Mouse (Mus musculus) cerebellum, adult 18-20 months (tissue): ENCODE data around the gene Mpi.

ENCODE experiments used
- DNase-seq, 2 experiments: peaks; one replicate each; pipeline ENCODE4 v3.0.0; 2021

Gene Mpi

GRCm38 (mm10) chr9:57560861-57561710 is 8.5 kb upstream of the Mpi start, which contains the start of gene Scamp2:
Gene Scamp2, plus strand, starts transcription at chr9:57560943.
- peak; percentile 95 to 97 for DNase-seq

- DNase-seq = no peak
These were observed 7.7 kb upstream of the Mpi start for GRCm38 (mm10) chr9:57560263-57560662.

GRCm38 (mm10) chr9:57559568-57559967 is 7.0 kb upstream of the Mpi start:
- no peak for DNase-seq

- no peak for DNase-seq
These were observed 6.1 kb upstream of the Mpi start for GRCm38 (mm10) chr9:57558625-57559024.

GRCm38 (mm10) chr9:57557215-57557614 is 4.7 kb upstream of the Mpi start:
- no peak for DNase-seq

- DNase-seq = no peak
These were observed 2.2 kb upstream of the Mpi start for GRCm38 (mm10) chr9:57554753-57555152.

GRCm38 (mm10) chr9:57553119-57553518 is 556 bp upstream of the Mpi start:
- no peak for DNase-seq

- DNase-seq = no peak
These were observed 2.3 kb downstream of the Mpi start for GRCm38 (mm10) chr9:57550126-57550862.

- DNase-seq = peak in 1 of 2 experiments; percentile 49
These were observed 3.4 kb downstream of the Mpi start for GRCm38 (mm10) chr9:57549186-57549585.

- DNase-seq = no peak
These were observed 4.7 kb downstream of the Mpi start for GRCm38 (mm10) chr9:57547869-57548268.

GRCm38 (mm10) chr9:57547287-57547686 is 5.3 kb downstream of the Mpi start:
- DNase-seq = peak; percentile 55 to 64

GRCm38 (mm10) chr9:57543951-57544350 is 8.6 kb downstream of the Mpi start:
- DNase-seq = no peak

- DNase-seq = peak; percentile 56 to 64
These were observed 11.3 kb downstream of the Mpi start for GRCm38 (mm10) chr9:57541312-57541711.

- no peak for DNase-seq
These were observed 13.0 kb downstream of the Mpi start for GRCm38 (mm10) chr9:57539550-57539949.

GRCm38 (mm10) chr9:57537728-57538181 is 14.8 kb downstream of the Mpi start:
- DNase-seq = no peak

GRCm38 (mm10) chr9:57537044-57537727 is 15.4 kb downstream of the Mpi start, which contains the start of gene Fam219b:
Gene Fam219b, plus strand, starts transcription at chr9:57537528.
- DNase-seq = peak; percentile 91 to 93

- no peak for DNase-seq
These were observed 16.2 kb downstream of the Mpi start for GRCm38 (mm10) chr9:57536362-57536761.

GRCm38 (mm10) chr9:57531946-57532345 is 20.6 kb downstream of the Mpi start:
- DNase-seq = no peak

- DNase-seq = no peak
These were observed 26.1 kb downstream of the Mpi start for GRCm38 (mm10) chr9:57526435-57526834.

GRCm38 (mm10) chr9:57525516-57525915 is 27.0 kb downstream of the Mpi start:
- no peak for DNase-seq

- no peak for DNase-seq
These were observed 28.1 kb downstream of the Mpi start for GRCm38 (mm10) chr9:57524439-57524838.

- DNase-seq = no peak
These were observed 28.8 kb downstream of the Mpi start for GRCm38 (mm10) chr9:57523754-57524153.

GRCm38 (mm10) chr9:57522861-57523246 is 29.7 kb downstream of the Mpi start:
- no peak for DNase-seq
